Mouse (Mus musculus): Measurements from ENCODE around the gene Gm10409.
"Not testable (repeated sequence)": the region's sequence is repeated elsewhere in the genome, so short reads cannot be mapped to it uniquely, and the experiment has no call there.

Gene Gm10409

DNA sequence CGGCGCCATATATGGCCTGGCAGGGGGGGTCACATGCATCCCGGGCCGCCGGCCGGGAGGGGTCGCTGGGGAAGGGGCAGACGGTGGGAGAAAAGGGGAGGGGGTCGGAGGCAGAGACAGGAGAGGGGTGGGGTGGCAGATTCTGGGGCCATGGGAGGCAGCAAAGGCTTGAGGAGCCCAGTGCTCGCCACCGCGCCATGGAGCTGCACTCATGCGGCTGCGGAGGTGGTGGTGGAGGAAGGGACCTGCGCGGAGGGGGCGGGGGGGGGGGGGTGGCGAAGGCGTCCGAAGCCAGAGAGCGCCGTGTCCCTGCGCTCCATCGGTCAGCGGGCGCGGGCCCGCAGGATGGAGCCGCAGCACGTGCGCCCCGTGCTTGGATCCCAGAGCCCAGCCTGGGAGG lies at the start of gene Gm10409:
Gm10409 (plus strand) TSS at position 301 of the 400 bp plus-strand sequence.
- in situ Hi-C loops (cut with MboI; ENCODE audit: unreplicated experiment in 2 of 2), result not testable (repeated sequence)

DNA sequence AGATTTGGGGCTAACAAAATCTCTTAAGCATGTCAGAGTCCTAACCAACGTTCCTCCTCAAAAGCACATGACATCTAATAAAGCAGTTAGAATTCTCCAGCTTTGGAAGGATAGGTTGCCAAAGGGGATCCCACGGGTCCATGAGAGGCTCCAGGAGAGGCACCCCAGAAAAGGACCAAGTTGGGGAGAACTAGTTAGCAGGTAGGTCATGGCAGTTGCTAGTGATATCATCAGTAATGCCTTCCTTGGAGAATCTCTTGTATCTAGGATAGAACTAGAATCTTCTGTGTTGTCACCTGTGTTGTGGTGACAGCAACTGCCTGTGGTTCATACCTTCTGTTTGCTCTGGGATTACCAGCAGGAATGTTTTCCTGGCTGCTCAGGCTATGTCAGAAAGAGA lies 17.6 kb upstream of the Gm10409 start, which contains the start of gene Gm10413:
Gm10413 (plus strand) TSS at position 301 of the 400 bp plus-strand sequence.
- in situ Hi-C loops (cut with MboI; ENCODE audit: unreplicated experiment in 2 of 2), result not testable (repeated sequence)

GRCm38 (mm10) chr14:3427803-3428202 lies 15.4 kb downstream of the Gm10409 start, which contains the start of gene Gm3005:
Gene Gm3005, plus strand, starts transcription at chr14:3428103.
- in situ Hi-C loops (cut with MboI; ENCODE audit: unreplicated experiment in 2 of 2), result not testable (repeated sequence)

DNA sequence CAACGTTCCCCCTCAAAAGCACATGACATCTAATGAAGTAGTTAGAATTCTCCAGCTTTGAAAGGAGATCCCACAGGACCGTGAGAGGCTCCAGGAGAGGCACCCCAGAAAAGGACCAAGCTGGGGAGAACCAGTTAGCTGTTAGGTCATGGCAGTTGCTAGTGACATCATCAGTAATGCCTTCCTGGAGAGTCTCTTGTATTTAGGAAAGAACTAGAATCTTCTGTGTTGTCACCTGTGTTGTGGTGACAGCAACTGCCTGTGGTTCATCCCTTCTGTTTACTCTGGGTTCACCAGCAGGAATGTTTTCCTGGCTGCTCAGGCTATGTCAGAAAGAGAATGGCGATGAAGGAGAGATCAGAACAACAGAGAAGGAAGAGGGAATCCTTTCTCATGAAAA lies 36.7 kb downstream of the Gm10409 start, which contains the start of gene Gm10408:
Gm10408 (plus strand) TSS at position 301 of the 400 bp plus-strand sequence.
- in situ Hi-C loops (cut with MboI; ENCODE audit: unreplicated experiment in 2 of 2), result not testable (repeated sequence)

All from v-Abl transformed pro-B cells (cell line).